Mouse (Mus musculus): Measurements from ENCODE around the gene Gm3259. TPM values are rescaled to one million over a fixed set of nuclear protein-coding genes. Genes with fewer than 3 reads are reported as not detected.

The Gm3259 gene
- polyA plus RNA-seq (2014; fragmentation: Illumina TruSeq; extraction: RNeasy Lipid Tissue Mini Kit (QIAGEN cat#74804); ENCODE audit: insufficient read depth, low read depth, low replicate concordance): not detected

GRCm38 (mm10) chr5:95305611-95306010 lies at the start of gene Gm3259:
Gene Gm3259 (plus strand): TSS chr5:95305911.

GRCm38 (mm10) chr5:95272668-95273067 lies 33.0 kb upstream of the Gm3259 start, which contains the start of gene Gm10424:
Gene Gm10424 (minus strand): TSS chr5:95272768.

Other genes with a start within 250 kb of the Gm3259 start
- not detected for gene Gm7942, start 199.0 kb upstream of the Gm3259 start, polyA plus RNA-seq (2014; fragmentation: Illumina TruSeq; extraction: RNeasy Lipid Tissue Mini Kit (QIAGEN cat#74804); ENCODE audit: insufficient read depth, low read depth, low replicate concordance)
- gene Gm16513, start 123.3 kb upstream of the Gm3259 start, polyA plus RNA-seq (2014; fragmentation: Illumina TruSeq; extraction: RNeasy Lipid Tissue Mini Kit (QIAGEN cat#74804); ENCODE audit: insufficient read depth, low read depth, low replicate concordance): not detected
- gene Gm10424, start 33.1 kb upstream of the Gm3259 start, polyA plus RNA-seq (2014; fragmentation: Illumina TruSeq; extraction: RNeasy Lipid Tissue Mini Kit (QIAGEN cat#74804); ENCODE audit: insufficient read depth, low read depth, low replicate concordance): not detected
- gene D5Ertd577e, start 150.9 kb downstream of the Gm3259 start, polyA plus RNA-seq (2014; fragmentation: Illumina TruSeq; extraction: RNeasy Lipid Tissue Mini Kit (QIAGEN cat#74804); ENCODE audit: insufficient read depth, low read depth, low replicate concordance): not detected
- not detected for gene Gm3286, start 204.8 kb downstream of the Gm3259 start, polyA plus RNA-seq (2014; fragmentation: Illumina TruSeq; extraction: RNeasy Lipid Tissue Mini Kit (QIAGEN cat#74804); ENCODE audit: insufficient read depth, low read depth, low replicate concordance)

Data from lung, adult 10 weeks (tissue).